Mouse (Mus musculus) fibroblast of lung, adult 2 months (primary cell): ENCODE results near the gene Gpr4.

Experiments
- DNase-seq: peaks from one replicate; pipeline ENCODE4 v3.0.0-alpha.2; 2011; ENCODE audit warnings: low read depth

Gene Gpr4

GRCm38 (mm10) chr7:19211996-19212755, at the start of gene Gpr4:
Gene Gpr4, plus strand, starts transcription at chr7:19212538.
- no peak for DNase-seq

DNA sequence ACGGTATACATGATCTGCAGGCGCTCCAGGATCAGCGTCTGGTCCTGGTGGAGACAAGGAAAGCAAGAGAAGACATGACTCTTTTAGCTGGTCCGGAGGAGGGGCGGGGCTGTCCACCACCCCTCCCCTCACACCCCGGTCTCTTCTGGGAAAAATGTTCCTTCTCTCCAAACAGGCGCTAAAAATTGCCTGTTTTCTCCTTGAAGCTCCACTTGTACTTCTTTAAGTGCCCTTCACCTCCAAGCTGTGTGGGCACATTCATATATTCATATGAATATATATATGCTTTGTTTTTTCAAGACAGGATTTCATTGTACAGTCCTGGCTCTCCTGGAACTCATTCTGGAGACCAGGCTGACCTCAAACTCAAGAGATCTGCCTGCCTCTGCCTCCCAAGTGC, 49.4 kb upstream of the Gpr4 start:
- DNase-seq, result no peak

DNA sequence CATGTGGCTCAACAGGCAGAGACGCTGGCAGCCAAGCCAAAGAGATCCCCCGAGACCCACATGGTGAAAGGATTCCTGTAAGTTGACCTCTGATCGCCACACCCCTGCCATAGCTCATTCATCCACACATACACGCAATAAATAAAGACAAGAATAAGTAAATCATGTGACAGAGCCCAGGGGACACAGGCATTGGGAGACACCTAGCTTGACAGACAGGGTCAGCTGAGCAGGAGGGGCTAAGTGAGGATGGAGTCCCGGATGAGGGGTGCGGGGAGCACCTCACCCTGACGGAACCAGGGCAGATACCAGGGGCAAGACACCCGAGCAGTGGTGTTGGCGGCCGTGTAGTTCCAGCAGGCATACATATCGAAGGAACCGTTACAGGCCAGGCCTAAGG, 48.6 kb upstream of the Gpr4 start:
- DNase-seq, result no peak

GRCm38 (mm10) chr7:19164189-19164588, 48.1 kb upstream of the Gpr4 start:
- no peak for DNase-seq

GRCm38 (mm10) chr7:19164978-19165377, 47.4 kb upstream of the Gpr4 start:
- DNase-seq, result no peak

DNA sequence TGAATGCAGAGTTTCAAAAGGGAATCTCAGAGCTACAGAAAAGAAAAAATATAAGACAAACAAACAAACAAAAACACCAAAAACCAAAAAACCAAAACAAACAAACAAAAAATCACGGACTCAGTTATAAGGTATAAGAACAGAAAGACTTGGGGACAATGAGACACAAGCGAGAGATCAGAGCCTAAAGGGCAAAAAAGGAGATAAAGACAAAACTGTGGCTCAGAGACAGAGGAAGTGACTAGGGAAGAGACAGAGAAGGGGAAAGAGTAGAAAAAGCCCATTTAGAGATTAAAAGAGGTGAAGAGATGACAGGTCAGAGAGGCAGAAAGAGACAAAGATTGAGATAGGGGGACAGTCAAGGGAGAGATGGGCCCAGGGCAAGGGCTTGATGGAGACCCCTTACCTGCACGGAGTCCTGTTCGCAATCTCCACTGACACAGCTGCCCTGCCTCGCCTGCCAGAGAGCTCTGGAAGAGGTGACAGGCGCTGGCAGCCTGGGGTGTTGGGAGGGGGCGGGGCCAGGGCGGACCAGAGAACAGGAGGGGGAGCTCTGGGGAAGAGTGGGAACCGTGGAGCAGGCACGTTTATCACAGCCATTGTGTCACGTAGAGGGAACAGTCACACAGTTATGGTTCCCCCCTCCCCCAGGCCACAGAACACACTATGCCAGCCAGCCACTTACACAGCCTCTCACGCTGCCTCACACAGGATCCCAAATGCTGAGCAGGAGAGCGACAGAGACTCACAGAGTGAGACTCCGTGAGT, 46.5 kb upstream of the Gpr4 start, which contains the start of gene Gipr:
Gene Gipr (minus strand): TSS at position 472 of the 768 bp plus-strand sequence.
- no peak for DNase-seq

DNA sequence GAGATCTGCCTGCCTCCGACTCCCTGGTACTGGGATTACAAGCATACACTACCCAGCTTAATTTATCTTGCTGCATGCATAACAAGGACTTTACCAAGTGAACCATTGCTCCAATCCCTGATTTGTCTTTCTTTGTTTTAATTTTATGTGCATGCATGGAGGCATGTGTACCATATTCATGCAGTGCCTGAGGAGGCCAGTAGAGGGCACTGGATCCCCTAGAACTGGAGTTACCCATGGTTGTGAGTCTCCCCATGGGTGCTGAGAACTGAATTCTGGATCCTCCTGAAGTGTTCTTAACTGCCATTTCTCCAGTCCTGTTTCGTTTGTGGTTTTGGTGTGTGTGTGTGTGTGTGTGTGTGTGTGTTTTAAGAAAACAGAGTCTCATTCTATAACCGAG, 45.3 kb upstream of the Gpr4 start:
- DNase-seq, result no peak

DNA sequence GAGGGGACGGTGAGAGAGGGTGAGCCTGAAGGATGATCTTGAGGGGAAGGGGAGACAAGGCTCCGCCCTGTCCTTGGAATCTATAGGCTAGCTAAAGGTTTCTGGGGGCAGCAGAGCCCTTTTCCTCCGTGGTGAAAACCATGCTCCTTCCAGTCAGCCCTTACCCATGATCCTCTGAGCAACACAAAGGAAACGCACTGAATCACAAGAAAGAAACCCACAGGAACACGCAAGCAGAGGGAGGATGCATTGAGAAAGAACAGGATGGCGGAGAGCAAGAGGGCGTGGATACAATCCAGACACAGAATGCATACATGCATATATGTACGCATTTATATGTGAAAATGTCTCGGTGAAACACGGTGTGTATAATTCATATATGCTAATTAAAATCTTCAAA, 42.8 kb upstream of the Gpr4 start:
- DNase-seq, result no peak

GRCm38 (mm10) chr7:19170142-19170541, 42.2 kb upstream of the Gpr4 start:
- no peak for DNase-seq

GRCm38 (mm10) chr7:19171831-19172230, 40.5 kb upstream of the Gpr4 start:
- DNase-seq, result no peak

DNA sequence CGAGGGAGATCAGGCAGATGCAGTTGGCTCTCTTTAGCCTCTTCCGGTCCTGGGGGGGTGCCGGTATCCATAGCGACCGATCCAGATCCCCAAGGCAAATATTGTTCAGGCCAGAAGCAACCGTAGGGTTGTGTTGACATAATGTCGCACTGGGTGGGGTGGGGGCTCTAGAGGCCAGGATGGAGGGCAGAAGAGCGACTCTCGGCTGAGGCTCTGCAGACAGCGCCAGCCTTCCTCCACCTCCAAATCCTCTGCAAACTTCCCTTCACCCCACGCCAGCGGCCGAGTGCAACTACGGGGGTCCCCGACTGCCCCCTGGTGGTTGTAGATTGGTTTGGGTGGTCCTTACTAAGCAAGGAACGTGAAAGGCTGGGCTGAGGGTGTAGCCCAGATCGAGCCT, 39.5 kb upstream of the Gpr4 start:
- DNase-seq, result no peak

DNA sequence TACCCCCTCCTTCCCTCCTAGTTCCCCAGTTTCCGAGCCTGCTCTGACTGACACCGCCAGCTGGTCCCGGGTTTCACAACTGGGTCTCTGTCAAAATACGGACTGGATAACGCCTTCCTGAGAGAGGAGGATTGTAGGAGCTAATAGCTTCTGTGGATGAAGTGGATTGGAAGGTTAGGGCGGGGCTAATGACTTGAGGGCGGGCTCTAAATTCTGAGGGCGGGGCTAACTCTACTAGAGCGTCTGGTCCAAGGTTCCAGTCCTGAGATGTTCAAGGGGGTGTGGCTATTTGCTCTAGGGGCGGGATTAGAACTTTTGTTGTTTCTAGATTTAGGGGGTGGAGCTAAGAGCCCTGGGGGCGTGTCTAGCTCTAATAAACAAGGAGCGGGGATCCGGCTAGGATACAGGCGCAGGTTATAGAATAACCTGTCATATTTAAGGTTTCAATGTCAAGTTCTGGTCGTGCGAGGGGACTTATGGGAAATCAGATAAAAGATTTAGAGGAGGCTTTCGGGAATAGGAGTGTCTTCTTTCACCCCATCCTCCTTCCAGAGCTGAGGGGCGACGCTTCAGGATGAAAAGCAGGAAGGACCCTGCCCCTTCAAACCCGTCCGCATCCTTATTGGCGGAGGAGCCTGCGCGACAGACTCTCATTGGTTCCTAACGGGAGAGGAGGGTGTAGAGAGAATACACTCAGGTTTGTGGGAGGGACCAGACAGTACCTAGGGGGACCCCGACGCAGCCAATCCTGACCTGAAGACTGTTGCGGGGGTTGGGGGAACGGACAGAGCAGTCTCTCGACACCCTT, 36.4 kb upstream of the Gpr4 start, which contains the start of gene Eml2:
Gene Eml2 (plus strand): TSS at position 714 of the 808 bp plus-strand sequence.
- DNase-seq, result no peak

DNA sequence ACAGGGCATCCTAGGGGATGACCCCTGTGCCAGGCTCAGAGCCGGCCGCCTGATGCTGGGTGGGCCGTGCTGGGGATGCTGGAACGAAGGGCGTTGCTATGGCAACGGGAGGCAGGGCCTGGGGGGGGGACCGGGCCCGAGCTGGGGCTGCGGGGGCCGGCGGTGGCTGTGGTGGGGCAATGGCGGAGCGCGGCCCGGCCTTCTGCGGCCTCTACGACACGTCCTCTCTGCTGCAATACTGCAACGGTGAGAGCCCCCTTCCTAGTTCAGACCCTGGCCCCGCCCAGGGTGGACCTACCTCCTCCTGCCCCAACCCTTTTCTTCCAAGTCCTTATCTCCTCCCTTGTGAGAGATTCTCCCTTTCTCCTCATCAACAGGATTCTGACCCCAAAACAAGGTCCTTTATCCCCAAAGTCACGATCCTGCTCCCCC, 35.8 kb upstream of the Gpr4 start:
- no peak for DNase-seq

DNA sequence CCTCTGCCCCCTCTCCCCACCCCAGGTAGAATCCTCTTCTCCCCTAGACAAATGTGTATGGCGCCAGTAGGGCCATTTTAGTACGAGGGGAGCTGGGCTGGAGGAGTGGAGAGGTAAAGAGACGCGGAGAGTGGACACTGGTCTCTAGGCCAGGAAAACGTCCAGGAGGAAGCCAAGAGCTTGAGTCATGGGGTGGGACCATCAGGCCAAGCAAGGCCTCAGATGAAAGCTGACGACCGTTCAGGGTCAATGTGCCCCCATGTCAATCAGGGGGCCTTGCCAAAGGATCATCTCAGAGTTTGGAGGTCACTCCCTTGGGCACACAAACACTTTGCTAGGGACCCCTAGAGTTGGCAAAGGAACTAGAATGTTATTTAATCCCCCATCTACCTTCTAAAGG, 35.1 kb upstream of the Gpr4 start:
- DNase-seq, result no peak

DNA sequence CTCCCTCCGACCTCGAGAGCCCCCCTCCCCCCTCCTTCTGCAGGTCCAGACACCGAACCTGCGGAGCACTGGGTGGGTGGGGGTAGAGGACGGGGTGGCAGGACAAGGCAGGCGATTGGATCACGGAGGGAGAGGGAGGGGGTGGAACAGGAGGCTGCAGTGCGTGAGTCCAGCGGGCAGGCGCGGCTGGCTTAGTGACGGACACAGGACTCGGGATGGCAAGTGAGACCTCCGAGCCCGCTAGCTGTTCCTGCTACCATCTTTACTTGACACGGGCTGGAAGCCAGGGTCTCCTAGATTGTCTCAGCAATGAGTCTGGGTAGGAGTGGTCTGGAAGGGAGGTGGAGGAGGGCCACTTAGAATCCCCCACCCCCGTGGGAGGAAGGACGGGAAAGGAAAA, 34.3 kb upstream of the Gpr4 start:
- no peak for DNase-seq

- DNase-seq, result no peak
Measured at GRCm38 (mm10) chr7:19178443-19179092, 33.8 kb upstream of the Gpr4 start.

DNA sequence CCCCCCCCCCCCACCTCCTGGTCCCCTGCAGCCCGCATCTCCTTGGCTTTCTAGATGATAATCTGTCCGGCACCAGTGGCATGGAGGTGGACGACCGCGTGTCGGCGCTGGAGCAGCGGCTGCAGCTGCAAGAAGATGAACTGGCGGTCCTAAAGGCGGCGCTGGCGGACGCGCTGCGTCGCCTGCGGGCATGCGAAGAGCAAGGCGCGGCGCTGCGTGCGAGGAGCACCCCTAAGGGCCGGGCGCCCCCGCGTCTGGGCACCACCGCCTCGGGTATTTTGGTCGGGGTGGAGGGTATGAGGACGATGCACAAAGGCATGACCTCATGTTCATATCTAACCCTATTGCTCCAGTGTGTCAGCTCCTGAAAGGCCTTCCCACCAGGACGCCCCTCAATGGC, 33.2 kb upstream of the Gpr4 start:
- DNase-seq, result no peak

GRCm38 (mm10) chr7:19179936-19180335, 32.4 kb upstream of the Gpr4 start:
- no peak for DNase-seq

- DNase-seq, result no peak
Measured at GRCm38 (mm10) chr7:19180862-19181429, 31.4 kb upstream of the Gpr4 start.

GRCm38 (mm10) chr7:19184250-19184649, 28.1 kb upstream of the Gpr4 start:
- DNase-seq, result no peak

GRCm38 (mm10) chr7:19184758-19185157, 27.6 kb upstream of the Gpr4 start:
- DNase-seq, result no peak

DNA sequence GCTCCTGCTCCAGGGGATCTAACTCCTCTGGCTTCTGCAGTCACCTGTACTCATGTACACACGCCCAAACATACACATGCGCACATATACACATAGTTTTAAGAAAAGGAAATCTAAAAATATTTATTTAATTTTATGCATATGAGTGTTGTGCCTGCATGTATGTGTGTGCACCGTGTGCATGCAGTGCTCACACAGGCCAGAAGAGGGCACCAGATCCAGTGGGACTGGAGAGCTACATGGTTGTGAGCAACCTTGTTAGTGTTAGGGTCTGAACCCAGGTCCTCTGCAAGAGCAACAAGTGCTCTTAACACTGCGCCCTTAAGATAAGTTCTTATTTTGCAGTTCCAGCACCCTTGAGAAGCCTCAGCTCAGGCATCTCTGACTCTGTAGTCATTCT, 17.7 kb upstream of the Gpr4 start:
- DNase-seq, result no peak
